Mouse (Mus musculus) limb, embryonic 10.5 days (tissue): ENCODE measurements at regions not wholly inside any gene's neighbourhood (a gene's known extent, or its start where the extent isn't known, plus 50 kb on each side); places are given as distances from the start of the nearest gene placed in this dataset.

Experiments used
- DNase-seq: peaks from one replicate; pipeline ENCODE4 v3.0.0-alpha.2; 2017; ENCODE audit warnings: low spot score
- H3K27ac ChIP-seq: fragments of 300-500 bp; sonication (generic); 2 replicates; pipeline ENCODE4 v1.5.1; 2016; ENCODE audit warnings: mild to moderate bottlenecking
- H3K27me3 ChIP-seq: fragments of 300-500 bp; sonication (generic); 2 replicates; pipeline ENCODE4 v1.6.1; 2016; ENCODE audit warnings: low read depth, mild to moderate bottlenecking; ENCODE audit not compliant: poor library complexity, severe bottlenecking
- H3K36me3 ChIP-seq: fragments of 300-500 bp; sonication (generic); 2 replicates; pipeline ENCODE4 v1.6.1; 2016; ENCODE audit warnings: mild to moderate bottlenecking, moderate library complexity
- H3K4me1 ChIP-seq: fragments of 300-500 bp; sonication (generic); 2 replicates; pipeline ENCODE4 v1.6.1; 2016
- H3K4me3 ChIP-seq: fragments of 300-500 bp; sonication (generic); 2 replicates; pipeline ENCODE4 v1.5.1; 2016; ENCODE audit warnings: mild to moderate bottlenecking, moderate library complexity
- H3K9me3 ChIP-seq: fragments of 300-500 bp; sonication (generic); replicated peaks from 2 replicates; pipeline ENCODE4 v1.6.1; 2016; ENCODE audit warnings: mild to moderate bottlenecking
- WGBS: fragments of 180-500 bp; shearing (Covaris S2); methylation state at CpG from one replicate; pipeline ENCODE4 v1.1.7; 2016; 5-methylcytosine and 5-hydroxymethylcytosine counted together

- Histone ChIP-seq H3K4me1 (peaks cover 9% of the 10 kb centered on the region), H3K4me3 (no peak overlapping the region), H3K27me3 (no peaks in the 10 kb centered on the region), H3K9me3 (no peaks in the 10 kb centered on the region), H3K36me3 (no peaks in the 10 kb centered on the region), H3K27ac (no peak overlapping the region)
- no peak for DNase-seq
- 85% methylated on average over 8 of the region's 8 CpGs for WGBS
These were observed 243.4 kb upstream of the Cxcr4 start for GRCm38 (mm10) chr1:128835510-128835909.

DNA sequence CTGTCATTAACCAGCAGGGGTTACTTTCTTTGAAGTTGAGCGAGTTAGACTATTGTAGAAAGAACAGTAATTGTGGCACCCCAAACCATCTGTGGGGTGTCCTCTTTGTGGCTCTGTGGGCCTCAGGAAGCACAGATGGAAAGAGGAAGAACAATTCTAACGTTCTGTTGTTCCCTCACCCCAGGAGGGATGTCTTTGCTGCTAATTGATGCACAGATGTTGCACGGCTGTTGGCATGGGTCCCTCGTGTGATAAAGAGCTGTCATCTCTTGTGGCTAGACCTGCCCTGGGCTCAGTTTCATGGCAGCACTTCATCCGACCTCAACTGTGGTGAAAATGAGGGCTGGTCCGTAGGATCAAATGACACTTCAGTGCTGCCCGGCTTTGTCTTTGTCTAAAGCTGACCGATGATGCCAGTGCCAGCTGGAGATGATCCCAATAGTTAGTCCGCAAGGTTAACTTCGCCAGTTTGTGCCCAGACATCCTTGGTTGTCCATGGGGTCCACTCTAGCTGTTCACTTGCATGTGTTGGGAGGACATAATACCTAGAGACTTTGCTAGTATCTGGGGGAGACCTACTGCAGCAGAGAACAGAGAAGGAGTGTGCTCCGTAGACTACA is 241.1 kb upstream of the Cxcr4 start:
- no peak for DNase-seq
- Histone ChIP-seq H3K4me3 (no peak overlapping the region), H3K27me3 (no peaks in the 10 kb centered on the region), H3K27ac (no peak overlapping the region), H3K36me3 (no peaks in the 10 kb centered on the region), H3K9me3 (no peaks in the 10 kb centered on the region), H3K4me1 (peaks cover 16% of the 10 kb centered on the region)
- WGBS: 59% methylated on average over 11 of the region's 11 CpGs

- 30% methylated on average over 18 of the region's 18 CpGs for WGBS
- H3K27me3 ChIP-seq: no peaks in the 10 kb centered on the region
- H3K4me1 ChIP-seq: peaks cover 11% of the 10 kb centered on the region; the same call in 1 of the 2 replicates
- H3K36me3 ChIP-seq: no peaks in the 10 kb centered on the region
- H3K9me3 ChIP-seq: no peaks in the 10 kb centered on the region
- DNase-seq: peak; percentile 91
- H3K27ac ChIP-seq: peak overlapping the region; percentile 74
- peak overlapping the region; percentile 34 for H3K4me3 ChIP-seq
These were observed 240.2 kb upstream of the Cxcr4 start for GRCm38 (mm10) chr1:128832201-128832883.

- 90% methylated on average over 8 of the region's 8 CpGs for WGBS
- no peaks in the 10 kb centered on the region for H3K36me3 ChIP-seq
- no peak for DNase-seq
- H3K27me3 ChIP-seq: no peaks in the 10 kb centered on the region
- no peak overlapping the region for H3K27ac ChIP-seq
- no peaks in the 10 kb centered on the region for H3K9me3 ChIP-seq
- peaks cover 11% of the 10 kb centered on the region; the same call in 1 of the 2 replicates for H3K4me1 ChIP-seq
- no peak overlapping the region for H3K4me3 ChIP-seq
These were observed 238.7 kb upstream of the Cxcr4 start for GRCm38 (mm10) chr1:128830671-128831240.

DNA sequence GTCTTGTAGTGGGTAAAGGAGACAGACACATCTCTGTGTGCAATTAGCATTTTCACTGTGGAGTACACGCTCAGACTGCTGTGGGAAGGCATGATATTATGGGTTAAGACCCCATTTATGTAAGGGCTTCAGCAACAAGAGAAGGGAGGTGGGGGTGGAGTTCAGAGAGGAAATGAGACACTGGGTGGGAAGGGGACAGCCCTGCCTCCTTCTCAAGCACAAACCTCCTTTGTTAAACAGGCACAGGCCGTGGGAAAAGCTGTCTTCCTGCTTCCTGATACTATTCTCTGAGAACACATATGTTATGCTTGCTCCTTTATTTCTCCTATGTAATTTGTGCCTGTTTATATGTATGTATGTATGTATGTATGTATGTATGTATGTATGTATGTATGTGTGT is 237.4 kb upstream of the Cxcr4 start:
- Histone ChIP-seq H3K4me1 (peaks cover 11% of the 10 kb centered on the region; the same call in 1 of the 2 replicates), H3K27ac (peak overlapping the region; percentile 3; the same call in 1 of the 2 replicates), H3K9me3 (no peaks in the 10 kb centered on the region), H3K4me3 (no peak overlapping the region), H3K27me3 (no peaks in the 10 kb centered on the region), H3K36me3 (no peaks in the 10 kb centered on the region)
- WGBS: 45% methylated on average over 2 of the region's 2 CpGs
- no peak for DNase-seq

- H3K9me3 ChIP-seq: no peaks in the 10 kb centered on the region
- 92% methylated on average over 11 of the region's 11 CpGs for whole genome bisulfite sequencing
- no peak overlapping the region for H3K4me3 ChIP-seq
- no peaks in the 10 kb centered on the region for H3K27me3 ChIP-seq
- H3K27ac ChIP-seq: no peak overlapping the region
- H3K36me3 ChIP-seq: no peaks in the 10 kb centered on the region
- no peak for DNase-seq
- peaks cover 11% of the 10 kb centered on the region; the same call in 1 of the 2 replicates for H3K4me1 ChIP-seq
These were observed 234.3 kb upstream of the Cxcr4 start for GRCm38 (mm10) chr1:128826419-128826818.

GRCm38 (mm10) chr1:128824916-128825683 is 233.0 kb upstream of the Cxcr4 start:
- H3K36me3 ChIP-seq: no peaks in the 10 kb centered on the region
- no peak for DNase-seq
- no peaks in the 10 kb centered on the region for H3K27me3 ChIP-seq
- H3K4me3 ChIP-seq: no peak overlapping the region
- H3K9me3 ChIP-seq: no peaks in the 10 kb centered on the region
- peaks cover 11% of the 10 kb centered on the region; the same call in 1 of the 2 replicates for H3K4me1 ChIP-seq
- no peak overlapping the region for H3K27ac ChIP-seq
- 81% methylated on average over 11 of the region's 11 CpGs for WGBS

GRCm38 (mm10) chr1:128824235-128824634 is 232.1 kb upstream of the Cxcr4 start:
- WGBS: 9% methylated on average over 8 of the region's 8 CpGs
- H3K27me3 ChIP-seq: no peaks in the 10 kb centered on the region
- H3K27ac ChIP-seq: no peak overlapping the region
- no peaks in the 10 kb centered on the region for H3K9me3 ChIP-seq
- H3K36me3 ChIP-seq: no peaks in the 10 kb centered on the region
- peaks cover 5% of the 10 kb centered on the region; the same call in 1 of the 2 replicates for H3K4me1 ChIP-seq
- no peak overlapping the region for H3K4me3 ChIP-seq
- DNase-seq: peak; percentile 86

DNA sequence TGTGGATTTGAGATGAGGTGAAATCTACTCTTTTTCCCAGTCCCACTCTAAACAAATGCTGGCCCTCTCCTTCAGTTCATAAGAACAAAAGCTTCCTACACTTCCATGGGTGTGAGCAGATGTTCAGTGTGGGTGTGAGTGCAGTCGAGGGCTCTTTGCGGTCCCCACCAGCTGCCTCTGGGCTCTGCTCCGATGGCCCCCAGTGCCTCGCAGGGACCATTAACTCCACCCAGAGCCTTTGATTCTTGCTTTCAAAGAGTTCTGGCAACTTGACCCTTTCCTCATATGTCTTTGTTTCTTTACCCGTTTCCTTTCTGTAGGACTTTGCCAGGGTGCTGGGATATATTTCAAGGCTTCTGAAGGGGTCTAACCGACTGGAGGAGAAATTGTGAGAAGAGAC is 229.9 kb upstream of the Cxcr4 start:
- no peak for DNase-seq
- H3K27ac ChIP-seq: no peak overlapping the region
- H3K36me3 ChIP-seq: no peaks in the 10 kb centered on the region
- no peaks in the 10 kb centered on the region for H3K9me3 ChIP-seq
- H3K27me3 ChIP-seq: no peaks in the 10 kb centered on the region
- 40% methylated on average over 6 of the region's 6 CpGs for WGBS
- H3K4me1 ChIP-seq: peaks cover 4% of the 10 kb centered on the region; the same call in 1 of the 2 replicates
- H3K4me3 ChIP-seq: no peak overlapping the region

- no peaks in the 10 kb centered on the region for H3K27me3 ChIP-seq
These were observed 228.4 kb upstream of the Cxcr4 start for GRCm38 (mm10) chr1:128820527-128820926.

GRCm38 (mm10) chr1:128819611-128820010 is 227.5 kb upstream of the Cxcr4 start:
- Histone ChIP-seq H3K27me3 (no peaks in the 10 kb centered on the region), H3K36me3 (no peaks in the 10 kb centered on the region), H3K4me1 (peaks cover 4% of the 10 kb centered on the region; the same call in 1 of the 2 replicates), H3K27ac (no peak overlapping the region), H3K4me3 (no peak overlapping the region), H3K9me3 (no peaks in the 10 kb centered on the region)
- no peak for DNase-seq
- 93% methylated on average over 6 of the region's 6 CpGs for WGBS

More at GRCm38 (mm10) chr1:128820527-128820926, 228.4 kb upstream of the Cxcr4 start:
- Histone ChIP-seq H3K4me3 (no peak overlapping the region), H3K9me3 (no peaks in the 10 kb centered on the region), H3K36me3 (no peaks in the 10 kb centered on the region), H3K4me1 (peaks cover 4% of the 10 kb centered on the region; the same call in 1 of the 2 replicates), H3K27ac (no peak overlapping the region)
- 88% methylated on average over 1 of the region's 1 CpGs for WGBS
- DNase-seq: no peak

DNA sequence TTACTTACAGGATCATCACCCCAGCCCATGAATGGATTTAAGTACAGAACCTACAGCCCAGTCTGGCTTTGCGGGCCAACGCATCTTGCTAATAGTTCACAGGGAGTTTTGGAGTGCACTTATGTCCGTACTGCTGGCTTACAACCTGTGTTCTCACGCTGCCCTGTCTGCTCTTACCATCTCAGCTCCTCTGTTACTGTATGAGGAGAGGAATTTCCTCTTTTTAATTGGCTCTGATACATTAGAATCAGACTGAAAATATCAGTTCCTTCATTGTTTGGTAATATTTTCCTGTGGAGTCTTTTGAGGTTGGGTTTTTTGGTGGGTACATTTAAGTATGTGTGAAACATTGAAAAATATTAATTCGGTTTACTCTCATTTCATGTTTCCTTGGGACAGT is 221.3 kb upstream of the Cxcr4 start:
- no peak overlapping the region for H3K4me3 ChIP-seq
- H3K36me3 ChIP-seq: no peaks in the 10 kb centered on the region
- H3K27me3 ChIP-seq: no peaks in the 10 kb centered on the region
- WGBS: 84% methylated on average over 5 of the region's 5 CpGs
- H3K27ac ChIP-seq: no peak overlapping the region
- no peak for DNase-seq
- H3K4me1 ChIP-seq: no peaks in the 10 kb centered on the region
- no peaks in the 10 kb centered on the region for H3K9me3 ChIP-seq
